Mouse (Mus musculus) cerebellum, adult 9-10 months (tissue): ENCODE measurements around the gene Zbtb9.

ENCODE experiments used
- DNase-seq: peaks from one replicate; pipeline ENCODE4 v3.0.0; 2022

Zbtb9 gene

DNA sequence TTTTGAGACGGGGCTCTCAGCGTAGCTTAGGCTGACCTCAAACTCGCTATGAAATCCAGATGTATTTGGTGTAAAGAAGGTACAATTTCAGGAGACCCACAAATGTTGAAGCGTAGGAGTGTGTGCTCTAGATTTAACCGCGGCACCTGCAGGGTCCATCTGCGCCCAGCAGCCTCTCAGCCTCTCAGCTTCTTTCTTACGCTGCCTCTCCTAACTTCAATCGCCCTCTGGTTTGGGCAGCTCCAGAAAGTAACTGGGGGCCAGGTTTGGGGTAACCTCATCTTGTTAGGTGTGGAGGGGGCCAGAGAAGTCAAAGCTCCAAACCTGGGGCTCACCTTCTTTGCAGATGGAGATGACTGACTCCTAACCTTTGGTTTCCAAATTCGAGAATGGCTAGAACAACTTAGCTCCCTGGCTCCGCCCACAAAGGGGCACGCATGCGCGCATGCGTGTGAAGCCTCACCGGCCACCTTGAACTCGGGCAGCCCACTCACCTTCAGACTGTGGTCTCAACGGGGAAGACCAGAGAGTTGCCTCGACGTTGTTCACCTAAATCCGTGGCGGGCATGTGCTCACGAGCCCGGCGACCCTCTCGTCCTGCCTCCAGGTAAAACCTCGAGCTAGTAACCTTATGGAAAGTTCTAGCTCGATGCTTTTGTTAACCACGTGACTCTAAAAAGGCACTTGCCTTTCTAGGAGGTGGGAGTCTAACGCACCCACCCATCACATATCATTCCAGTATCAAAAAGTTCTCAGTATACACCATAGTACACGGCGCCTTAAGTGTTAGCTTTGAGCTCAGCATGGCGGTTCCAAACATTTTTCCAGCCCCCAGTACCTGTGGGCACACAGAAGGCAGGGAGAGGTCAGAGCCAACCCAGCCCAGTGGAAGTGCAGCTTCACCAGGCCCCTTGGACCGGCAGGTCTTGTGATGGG, 44.9 kb downstream of the Zbtb9 start:
- DNase-seq, result peak; percentile 90

GRCm38 (mm10) chr17:27018555-27019196, 45.7 kb downstream of the Zbtb9 start:
- DNase-seq, result no peak

GRCm38 (mm10) chr17:27021076-27021475, 48.1 kb downstream of the Zbtb9 start:
- peak; percentile 88 for DNase-seq

- DNase-seq, result no peak
Measured at GRCm38 (mm10) chr17:27021736-27022135, 48.8 kb downstream of the Zbtb9 start.

GRCm38 (mm10) chr17:27023342-27023741, 50.4 kb downstream of the Zbtb9 start:
- no peak for DNase-seq

DNA sequence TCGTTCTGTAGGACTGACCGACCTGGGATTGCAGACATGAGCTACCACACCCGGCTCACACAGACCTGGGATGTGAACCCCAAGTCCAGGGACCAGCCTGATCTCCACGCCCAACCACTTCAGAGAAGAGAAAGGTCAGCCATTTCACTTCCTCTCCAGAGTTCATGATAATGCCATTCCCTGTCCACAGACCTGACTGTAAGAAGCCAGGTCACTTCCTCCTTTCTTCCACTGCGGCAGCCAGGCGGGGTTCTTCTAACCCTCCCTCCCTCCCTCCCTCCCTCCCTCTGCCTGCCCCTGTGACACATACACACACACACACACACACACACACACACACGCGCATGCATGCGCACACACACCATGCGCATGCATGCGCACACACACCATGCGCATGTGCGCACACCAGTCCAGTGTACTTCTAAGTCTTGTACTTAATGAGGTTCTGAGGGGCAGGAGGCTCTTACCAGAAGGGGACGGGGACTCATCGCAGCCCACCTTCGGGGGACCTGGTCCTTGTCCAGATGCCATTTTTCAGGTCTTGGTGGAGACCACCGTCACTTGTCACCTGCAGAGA, 52.4 kb downstream of the Zbtb9 start:
- DNase-seq, result no peak

DNA sequence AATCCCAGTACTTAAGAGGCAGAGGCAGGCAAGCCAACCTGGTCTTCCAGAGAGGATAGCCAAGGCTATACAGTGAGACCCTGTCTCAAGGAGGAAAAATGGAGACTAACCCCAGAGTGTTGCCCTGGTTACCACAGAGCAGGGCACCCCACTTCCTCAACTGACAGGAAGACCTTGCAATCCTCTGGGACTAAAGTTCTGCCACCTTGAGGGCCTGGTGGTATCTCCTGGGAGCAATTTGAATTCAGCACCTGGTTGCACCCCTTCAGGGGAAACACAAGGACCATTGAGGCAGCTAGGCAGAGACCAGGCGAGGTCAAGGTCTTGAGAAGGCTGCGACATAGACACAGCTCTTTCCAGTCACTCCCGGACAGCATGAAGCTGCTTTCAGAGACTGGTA, 53.0 kb downstream of the Zbtb9 start:
- DNase-seq, result no peak

DNA sequence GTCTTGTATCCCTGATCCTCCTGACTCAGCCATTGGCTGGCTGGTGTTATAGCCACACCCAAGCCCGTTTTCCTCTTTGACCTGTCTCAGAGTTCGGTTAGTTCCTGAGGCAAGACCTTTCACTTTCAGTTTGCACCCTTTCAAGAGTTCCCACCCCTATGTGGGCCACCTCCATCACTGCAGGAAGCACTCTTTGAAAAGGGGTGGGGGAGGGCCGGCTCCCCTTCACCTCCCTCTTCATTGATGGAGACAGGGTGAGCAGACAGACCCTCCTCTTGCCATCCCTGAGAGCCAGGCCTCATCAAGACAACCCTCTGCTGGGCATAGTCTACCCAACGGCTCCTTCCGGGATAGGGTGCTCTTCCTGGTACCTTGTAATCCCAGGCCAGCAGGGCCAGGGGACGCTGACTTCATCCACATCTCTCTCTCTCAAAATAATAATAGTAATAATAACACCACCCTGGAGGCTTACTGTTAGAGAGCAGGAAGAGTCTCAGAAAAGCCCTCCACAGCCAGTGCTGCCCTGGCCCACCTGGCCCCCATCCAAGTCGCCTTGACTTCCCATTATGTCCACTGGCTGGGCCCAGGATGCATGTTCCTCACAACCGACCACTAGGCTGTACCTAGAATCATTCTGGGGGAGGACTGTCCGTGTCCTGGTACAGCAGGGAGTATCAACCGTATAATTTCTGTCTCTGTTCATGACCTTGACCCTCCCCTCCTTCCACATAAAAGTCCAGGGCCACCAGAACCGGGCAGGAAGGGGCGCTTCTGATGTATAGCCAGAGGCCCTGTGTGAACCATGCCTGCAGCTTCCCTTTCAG, 54.7 kb downstream of the Zbtb9 start:
- peak; percentile 56 for DNase-seq

DNA sequence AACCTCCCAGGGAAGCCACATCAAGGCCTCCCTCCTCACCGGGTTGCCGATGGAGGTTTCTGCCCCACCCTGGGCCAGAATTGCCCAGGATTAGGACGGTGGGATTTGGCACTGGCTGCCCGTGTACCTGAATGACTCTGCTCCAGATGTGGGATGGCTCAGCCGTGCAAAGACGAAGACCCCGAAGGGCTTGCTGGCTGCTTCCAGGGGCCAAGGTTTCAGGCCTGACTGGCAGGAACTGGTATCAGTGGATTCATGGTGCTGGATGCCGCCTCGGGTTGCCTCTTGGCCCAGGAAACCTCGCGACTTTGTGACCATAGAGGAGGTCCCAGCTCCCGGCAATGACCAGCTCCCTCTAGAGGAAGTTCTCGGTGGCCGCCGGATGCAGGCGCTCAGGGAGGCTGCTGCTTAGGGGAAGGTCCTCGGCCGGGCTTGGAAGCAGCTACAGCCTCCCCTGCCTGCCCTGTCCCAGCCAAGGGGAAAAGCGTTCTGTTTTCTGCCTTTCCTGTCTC, 55.4 kb downstream of the Zbtb9 start:
- peak; percentile 94 for DNase-seq

DNA sequence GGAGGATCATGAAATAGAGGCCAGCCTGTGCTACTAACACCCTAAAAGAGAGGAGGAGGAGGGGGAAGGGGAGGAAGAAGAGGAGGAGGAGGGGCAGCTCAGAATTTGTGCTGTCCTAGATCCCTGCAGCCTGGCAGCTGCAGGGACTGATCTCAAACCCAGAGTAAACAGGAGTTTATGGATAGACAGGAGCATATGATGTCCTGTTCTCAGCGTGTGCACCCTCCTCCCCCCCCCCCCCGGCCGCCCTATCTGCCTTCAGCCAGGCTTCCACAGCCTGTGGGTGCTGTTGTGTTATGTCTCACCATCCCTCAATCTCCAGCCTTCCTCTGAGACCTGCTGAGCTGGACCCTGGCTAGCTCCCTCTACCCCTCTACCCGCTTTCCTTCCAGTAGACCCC, 55.9 kb downstream of the Zbtb9 start, which contains the start of gene Bak1:
Gene Bak1, minus strand, starts transcription at position 101 of the 400 bp plus-strand sequence.
- no peak for DNase-seq

DNA sequence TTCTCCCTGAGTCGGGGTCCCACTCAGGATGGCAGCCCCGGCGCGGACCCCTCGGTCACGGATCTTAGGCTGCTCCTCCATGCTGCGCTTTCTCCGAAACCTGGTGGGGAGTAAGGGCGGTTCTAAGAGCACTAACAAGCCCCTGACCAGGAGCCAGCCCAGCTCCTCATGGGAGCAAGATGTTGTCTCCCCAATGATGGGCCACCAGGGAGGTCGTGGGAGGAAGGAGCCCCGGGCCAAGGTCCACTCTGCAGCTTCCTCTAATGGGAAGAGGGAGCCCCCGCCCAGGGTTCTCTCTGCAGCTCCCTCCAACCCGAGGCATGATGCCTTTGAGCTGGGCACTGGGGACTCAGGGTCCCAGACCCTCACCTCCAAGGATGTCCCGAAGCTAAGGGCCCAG, 56.5 kb downstream of the Zbtb9 start:
- peak; percentile 42 for DNase-seq

- no peak for DNase-seq
Measured at GRCm38 (mm10) chr17:27030896-27031295, 57.9 kb downstream of the Zbtb9 start.

DNA sequence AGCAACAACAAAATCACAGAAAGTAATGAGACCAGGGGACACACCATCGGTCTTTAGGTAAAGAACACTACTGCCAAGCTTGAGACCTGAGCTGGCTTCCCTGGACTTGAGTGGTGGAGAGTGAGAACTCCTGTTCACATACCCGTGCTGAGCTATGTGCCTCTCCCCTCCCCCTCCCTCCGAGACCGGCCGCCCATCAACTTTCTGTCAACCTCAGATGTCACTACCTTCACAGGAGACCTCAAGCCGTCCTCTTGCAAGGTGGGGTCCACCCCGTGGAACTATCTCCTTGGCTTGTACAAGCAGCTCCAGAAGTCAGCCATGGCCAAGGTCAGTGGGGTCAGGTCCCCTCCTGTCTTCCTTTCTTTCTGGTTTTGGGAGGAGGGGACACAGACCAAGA, 59.4 kb downstream of the Zbtb9 start:
- no peak for DNase-seq

GRCm38 (mm10) chr17:27032869-27033268, 59.9 kb downstream of the Zbtb9 start:
- DNase-seq, result peak; percentile 85

DNA sequence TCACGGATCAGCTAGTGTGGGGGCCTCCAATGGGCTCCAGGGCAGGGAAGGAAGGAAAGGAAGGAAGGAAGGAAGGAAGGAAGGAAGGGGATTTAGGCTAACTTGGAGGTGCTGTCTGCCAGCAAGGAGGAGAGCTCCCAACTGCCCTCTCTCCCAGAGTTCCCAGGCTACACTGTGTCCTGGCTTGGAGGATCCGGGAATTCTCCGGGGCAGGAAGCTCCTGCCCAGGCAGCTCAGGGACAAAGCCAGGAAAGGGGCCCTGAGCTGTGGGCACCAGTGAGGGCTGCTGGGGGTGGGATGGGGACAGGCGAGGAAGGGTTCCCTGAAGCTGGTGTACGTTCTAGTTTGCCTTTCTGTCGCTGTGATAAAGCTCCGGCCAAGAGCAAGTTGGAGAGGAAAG, 63.5 kb downstream of the Zbtb9 start:
- no peak for DNase-seq

DNA sequence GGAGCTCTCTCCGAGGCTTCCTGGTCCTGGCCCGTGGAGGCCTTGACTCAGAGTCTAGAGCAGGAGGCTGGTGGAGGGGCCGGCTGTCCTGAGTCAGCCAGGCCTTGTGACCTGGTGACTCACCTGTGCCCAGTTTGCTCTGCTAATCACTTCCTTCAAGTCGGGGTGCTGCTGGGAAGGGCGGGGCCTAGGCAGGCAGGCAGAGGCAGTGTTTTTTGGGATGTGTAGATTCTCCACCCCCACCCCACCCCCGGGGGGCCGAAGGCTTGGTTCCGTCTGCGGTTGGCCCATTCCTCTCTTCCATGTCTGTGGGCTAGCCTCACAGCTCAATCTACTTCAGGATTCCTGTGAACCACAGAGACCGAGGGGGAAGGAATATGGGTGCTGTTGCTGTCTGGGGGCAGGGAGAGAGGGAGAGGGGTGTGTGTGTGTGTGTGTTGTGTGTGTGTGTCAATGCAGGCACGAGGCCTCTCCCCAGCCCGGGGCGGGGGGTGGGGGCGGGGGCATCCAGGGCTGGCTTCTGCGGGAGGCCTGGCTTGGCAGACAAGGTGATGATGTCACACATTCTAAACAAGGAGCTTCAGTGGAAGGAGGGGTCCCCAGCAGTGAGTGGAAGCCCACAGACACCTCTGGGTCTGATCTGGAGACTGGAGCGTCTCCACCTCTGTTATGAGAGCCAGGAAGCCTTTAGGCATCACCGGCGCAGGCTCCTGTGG, 65.5 kb downstream of the Zbtb9 start:
- no peak for DNase-seq

DNA sequence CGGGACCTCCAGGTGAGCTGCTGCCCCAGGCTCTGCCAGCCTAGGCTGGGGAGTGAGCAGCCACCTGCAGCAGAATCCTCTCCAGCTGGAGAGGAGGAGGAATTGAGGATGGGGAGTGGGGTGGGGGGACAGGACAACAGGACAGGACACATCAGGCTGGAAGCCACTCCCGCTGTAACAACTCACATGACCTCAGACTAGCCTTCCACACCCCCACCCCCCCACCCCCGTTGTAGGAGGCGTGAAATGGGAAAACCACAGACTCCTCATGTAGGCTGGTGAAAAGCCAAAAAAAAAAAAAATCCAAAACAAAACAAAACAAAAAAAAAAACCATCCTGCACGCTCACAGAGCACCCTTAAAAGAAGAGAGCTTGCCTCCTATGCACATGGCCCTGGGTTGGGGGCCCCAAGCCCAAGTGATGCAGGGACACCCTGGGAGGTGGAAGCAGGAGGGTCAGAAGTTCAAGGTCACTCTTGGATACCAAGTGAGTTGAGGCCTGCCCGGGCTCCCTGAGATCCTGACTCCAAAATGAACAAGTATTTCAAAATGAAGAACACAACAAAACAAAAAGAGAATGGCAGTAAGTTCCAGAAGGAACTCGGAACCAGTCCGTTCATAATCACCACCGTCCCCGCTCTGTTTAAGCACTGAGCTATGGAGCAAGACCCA, 66.6 kb downstream of the Zbtb9 start:
- DNase-seq, result no peak

GRCm38 (mm10) chr17:27040304-27041045, 67.5 kb downstream of the Zbtb9 start:
- no peak for DNase-seq

DNA sequence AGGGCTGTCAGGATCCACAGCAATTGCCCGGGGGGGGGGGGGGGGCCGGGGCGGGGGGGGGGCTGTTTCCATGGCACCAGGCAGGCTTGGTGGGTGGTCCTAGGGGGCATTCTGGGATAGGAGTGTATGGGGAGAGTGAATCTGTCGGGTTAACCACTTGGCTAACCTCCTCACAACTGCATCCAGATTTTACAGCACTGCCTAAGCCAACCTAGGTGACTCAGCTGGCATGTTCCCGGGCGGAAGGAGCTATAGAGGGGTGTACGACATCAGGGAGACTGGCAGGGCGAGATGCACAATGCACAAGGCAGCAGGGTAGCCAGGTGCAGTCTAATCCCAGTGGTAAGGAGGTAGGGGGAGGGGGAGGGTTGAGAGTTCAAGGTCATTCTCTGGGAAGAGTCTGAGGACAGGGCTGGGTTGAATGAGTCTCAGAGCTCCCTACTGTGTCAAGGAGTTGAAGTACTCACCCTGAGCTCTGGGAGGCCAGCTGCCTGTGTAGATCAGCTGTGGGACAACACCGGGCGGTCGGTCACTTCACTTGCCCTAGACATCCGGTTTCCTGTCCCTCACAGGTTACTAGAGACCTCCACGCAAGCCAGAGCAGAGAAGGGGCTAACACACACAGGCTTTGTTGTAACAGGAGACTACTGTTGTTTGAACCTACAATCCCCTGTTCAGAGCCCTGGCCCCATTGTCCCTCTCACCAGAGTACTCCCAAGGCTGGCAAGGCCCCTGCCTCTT, 68.2 kb downstream of the Zbtb9 start:
- no peak for DNase-seq

- no peak for DNase-seq
Measured at GRCm38 (mm10) chr17:27041787-27042055, 68.8 kb downstream of the Zbtb9 start.
